Mouse (Mus musculus): ENCODE measurements at regions not wholly inside any gene's neighbourhood (a gene's known extent, or its start where the extent isn't known, plus 50 kb on each side); places are given as distances from the start of the nearest gene placed in this dataset.

DNA sequence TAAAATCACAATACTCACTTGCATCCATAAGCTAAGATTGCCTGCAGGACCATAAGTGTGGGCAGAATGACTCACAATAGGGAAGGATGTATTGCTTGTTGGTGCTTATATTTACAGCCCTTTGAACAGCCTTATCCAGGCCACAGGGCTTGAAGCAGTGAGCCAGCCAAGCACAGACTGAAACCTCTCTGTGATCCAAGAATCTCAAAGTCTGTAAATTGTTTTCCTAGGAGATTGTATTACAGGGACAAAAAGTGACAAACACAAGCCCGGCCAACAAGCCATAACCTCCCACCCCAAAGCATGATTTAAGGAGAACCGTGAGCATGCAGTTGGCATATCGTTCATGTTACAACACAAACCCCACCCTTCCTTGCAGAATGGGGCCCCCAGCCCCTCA, 319.2 kb downstream of the Wdr11 start:
- TF ChIP-seq EP300 (IDR thresholded peaks at IDR 0.05; ENCODE audit: low read depth) (no peak), CTCF (IDR thresholded peaks at IDR 0.05; ENCODE audit: low read depth) (no peak)
- Histone ChIP-seq H3K4me3 (ENCODE audit: insufficient read depth in 1 of 2, low read depth in 2 of 2, low read length in 2 of 2) (no peak overlapping the region), H3K9me3 (ENCODE audit: control insufficient read depth, low read length) (no peaks in the 10 kb centered on the region), H3K4me1 (replicated peaks; ENCODE audit: control insufficient read depth in 2 of 2, insufficient read depth in 2 of 2, low read length in 1 of 2) (no peaks in the 10 kb centered on the region), H3K36me3 (replicated peaks; ENCODE audit: control insufficient read depth, insufficient read depth, low read depth) (no peaks in the 10 kb centered on the region), H3K9ac (replicated peaks) (no peak overlapping the region), H3K27ac (no peak overlapping the region), H3K4me2 (ENCODE audit: low read depth) (no peak overlapping the region), H3K27me3 (ENCODE audit: control insufficient read depth, insufficient read depth, low read length) (no peaks in the 10 kb centered on the region)
- WGBS (ENCODE audit: insufficient replicate concordance), result 26% methylated on average over 3 of the region's 3 CpGs
- DNase-seq (ENCODE audit: low read depth in 3 of 3, low spot score in 3 of 3) (no peak), ATAC-seq (ENCODE audit: insufficient read depth) (no peak)

DNA sequence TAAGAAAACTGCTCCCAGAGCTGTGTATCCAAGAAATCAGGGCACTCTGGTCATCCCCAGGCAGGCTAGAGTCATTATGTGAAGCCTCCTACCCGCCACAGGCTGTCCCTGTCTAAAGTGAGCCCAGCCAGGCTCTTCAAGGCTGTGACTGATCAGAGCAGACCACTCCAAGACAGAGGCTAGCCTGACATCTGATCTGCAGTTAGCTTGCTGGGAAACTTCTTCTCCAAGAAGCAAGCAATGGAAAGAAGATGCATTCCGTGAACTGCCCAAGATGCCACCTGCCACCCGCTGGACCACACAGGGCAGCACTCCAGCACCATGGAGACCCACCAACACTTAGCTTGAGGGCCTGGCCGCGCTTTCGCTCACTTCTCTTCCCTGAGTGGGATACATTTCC, 323.2 kb downstream of the Wdr11 start:
- Histone ChIP-seq H3K4me1 (replicated peaks; ENCODE audit: control insufficient read depth in 2 of 2, insufficient read depth in 2 of 2, low read length in 1 of 2) (no peaks in the 10 kb centered on the region), H3K4me2 (ENCODE audit: low read depth) (no peak overlapping the region), H3K9ac (replicated peaks) (no peak overlapping the region), H3K9me3 (ENCODE audit: control insufficient read depth, low read length) (no peaks in the 10 kb centered on the region), H3K27ac (no peak overlapping the region), H3K4me3 (ENCODE audit: insufficient read depth in 1 of 2, low read depth in 2 of 2, low read length in 2 of 2) (no peak overlapping the region), H3K36me3 (replicated peaks; ENCODE audit: control insufficient read depth, insufficient read depth, low read depth) (no peaks in the 10 kb centered on the region), H3K27me3 (ENCODE audit: control insufficient read depth, insufficient read depth, low read length) (no peaks in the 10 kb centered on the region)
- DNase-seq (ENCODE audit: low read depth in 3 of 3, low spot score in 3 of 3) (no peak), ATAC-seq (ENCODE audit: insufficient read depth) (no peak)
- WGBS (ENCODE audit: insufficient replicate concordance), result 71% methylated on average over 6 of the region's 6 CpGs
- TF ChIP-seq CTCF (IDR thresholded peaks at IDR 0.05; ENCODE audit: low read depth), result no peak
- no peak for TF ChIP-seq EP300 (IDR thresholded peaks at IDR 0.05; ENCODE audit: low read depth)

GRCm38 (mm10) chr7:129918240-129919200, 326.9 kb downstream of the Wdr11 start:
- no peaks in the 10 kb centered on the region for H3K9me3 ChIP-seq (ENCODE audit: control insufficient read depth, low read length)
- H3K4me3 ChIP-seq (ENCODE audit: insufficient read depth in 1 of 2, low read depth in 2 of 2, low read length in 2 of 2), result no peak overlapping the region
- no peak overlapping the region for H3K27ac ChIP-seq
- no peak overlapping the region for H3K4me2 ChIP-seq (ENCODE audit: low read depth)
- no peaks in the 10 kb centered on the region for H3K27me3 ChIP-seq (ENCODE audit: control insufficient read depth, insufficient read depth, low read length)
- WGBS (ENCODE audit: insufficient replicate concordance), result 70% methylated on average over 18 of the region's 18 CpGs
- no peak overlapping the region for H3K9ac ChIP-seq (replicated peaks)
- TF ChIP-seq CTCF (IDR thresholded peaks at IDR 0.05; ENCODE audit: low read depth), result no peak
- TF ChIP-seq EP300 (IDR thresholded peaks at IDR 0.05; ENCODE audit: low read depth), result no peak
- no peaks in the 10 kb centered on the region for H3K4me1 ChIP-seq (replicated peaks; ENCODE audit: control insufficient read depth in 2 of 2, insufficient read depth in 2 of 2, low read length in 1 of 2)
- no peaks in the 10 kb centered on the region for H3K36me3 ChIP-seq (replicated peaks; ENCODE audit: control insufficient read depth, insufficient read depth, low read depth)
- no peak for ATAC-seq (ENCODE audit: insufficient read depth)
- DNase-seq (ENCODE audit: low read depth in 3 of 3, low spot score in 3 of 3), result no peak

GRCm38 (mm10) chr7:129922291-129922690, 330.6 kb downstream of the Wdr11 start:
- Histone ChIP-seq H3K4me2 (ENCODE audit: low read depth) (no peak overlapping the region), H3K36me3 (replicated peaks; ENCODE audit: control insufficient read depth, insufficient read depth, low read depth) (no peaks in the 10 kb centered on the region), H3K27ac (no peak overlapping the region), H3K4me1 (replicated peaks; ENCODE audit: control insufficient read depth in 2 of 2, insufficient read depth in 2 of 2, low read length in 1 of 2) (no peaks in the 10 kb centered on the region), H3K9ac (replicated peaks) (no peak overlapping the region), H3K4me3 (ENCODE audit: insufficient read depth in 1 of 2, low read depth in 2 of 2, low read length in 2 of 2) (no peak overlapping the region), H3K9me3 (ENCODE audit: control insufficient read depth, low read length) (no peaks in the 10 kb centered on the region), H3K27me3 (ENCODE audit: control insufficient read depth, insufficient read depth, low read length) (no peaks in the 10 kb centered on the region)
- TF ChIP-seq EP300 (IDR thresholded peaks at IDR 0.05; ENCODE audit: low read depth) (no peak), CTCF (IDR thresholded peaks at IDR 0.05; ENCODE audit: low read depth) (no peak)
- DNase-seq (ENCODE audit: low read depth in 3 of 3, low spot score in 3 of 3) (no peak), ATAC-seq (ENCODE audit: insufficient read depth) (no peak)
- 63% methylated on average over 7 of the region's 7 CpGs for WGBS (ENCODE audit: insufficient replicate concordance)

GRCm38 (mm10) chr7:129936731-129937130, 345.1 kb downstream of the Wdr11 start:
- WGBS (ENCODE audit: insufficient replicate concordance), result 44% methylated on average over 6 of the region's 6 CpGs
- H3K27ac ChIP-seq, result no peak overlapping the region
- no peaks in the 10 kb centered on the region for H3K4me1 ChIP-seq (replicated peaks; ENCODE audit: control insufficient read depth in 2 of 2, insufficient read depth in 2 of 2, low read length in 1 of 2)
- H3K27me3 ChIP-seq (ENCODE audit: control insufficient read depth, insufficient read depth, low read length), result no peaks in the 10 kb centered on the region
- no peak for DNase-seq (ENCODE audit: low read depth in 3 of 3, low spot score in 3 of 3)
- H3K4me2 ChIP-seq (ENCODE audit: low read depth), result no peak overlapping the region
- H3K9ac ChIP-seq (replicated peaks), result no peak overlapping the region
- no peaks in the 10 kb centered on the region for H3K36me3 ChIP-seq (replicated peaks; ENCODE audit: control insufficient read depth, insufficient read depth, low read depth)
- TF ChIP-seq EP300 (IDR thresholded peaks at IDR 0.05; ENCODE audit: low read depth), result no peak
- no peak for ATAC-seq (ENCODE audit: insufficient read depth)
- H3K9me3 ChIP-seq (ENCODE audit: control insufficient read depth, low read length), result no peaks in the 10 kb centered on the region
- no peak overlapping the region for H3K4me3 ChIP-seq (ENCODE audit: insufficient read depth in 1 of 2, low read depth in 2 of 2, low read length in 2 of 2)
